ENCODE assay signal across 11 mouse cellular contexts in the genomic region with DNA sequence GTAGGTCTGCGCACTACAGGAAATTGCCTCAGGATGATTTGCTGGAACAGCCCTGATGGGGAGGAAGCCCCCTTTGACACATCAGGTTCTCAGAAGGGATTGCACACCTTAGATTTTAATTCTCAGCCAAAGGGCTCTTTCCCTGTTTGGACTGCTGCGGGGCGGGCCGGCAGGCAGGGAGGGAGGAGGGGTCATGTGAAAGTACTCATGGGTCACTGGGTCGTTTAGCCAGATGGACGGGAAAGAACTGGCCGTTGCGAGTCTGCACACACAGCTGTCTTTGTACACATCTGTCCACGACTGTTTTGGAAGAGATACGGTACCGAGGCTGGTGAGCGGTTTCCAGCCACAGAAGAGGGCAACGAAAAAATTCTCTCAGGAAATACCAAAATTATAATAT. TPM values are rescaled to one million over a fixed set of nuclear protein-coding genes. Genes with fewer than 3 reads are reported as not detected.
DNase-seq lines count a peak whose midpoint lies in the region; ATAC-seq and TF ChIP-seq lines count a peak whose summit lies in the region.
"Had no signal": no experiment of that assay in that cellular context is flagged by ENCODE, and none has a peak within 500 bp of the region (broad histone marks: within the 10 kb centered on the region; RNA-seq: fewer than 3 reads in every experiment).

No protein-coding gene starts in this region.

- no peak for TF ChIP-seq EP300 in stomach, postnatal 0 days (optimal IDR thresholded peaks at IDR 0.05)

- ATAC-seq in stomach, embryonic 14.5 days (ENCODE audit: insufficient number of reproducible peaks, insufficient read depth, low FRiP score, low read depth) = no peak
- no peak for ATAC-seq in stomach, postnatal 0 days (ENCODE audit: low FRiP score, low TSS enrichment)
- ATAC-seq in kidney, embryonic 15.5 days (replicated peaks; ENCODE audit: low FRiP score) = peak; percentile 59
- ATAC-seq in liver, embryonic 15.5 days (ENCODE audit: insufficient read depth) = peak; percentile 33; the same call in 1 of the 2 replicates
- ATAC-seq: midbrain, embryonic 16.5 days had no signal

- no peaks in the 10 kb centered on the region for H3K9me3 ChIP-seq in stomach, embryonic 14.5 days (ENCODE audit: control insufficient read depth, low read depth, low read length)
- H3K9me3 ChIP-seq in stomach, postnatal 0 days (ENCODE audit: control insufficient read depth, low read length) = no peaks in the 10 kb centered on the region
- no peaks in the 10 kb centered on the region for H3K9me3 ChIP-seq in kidney, embryonic 15.5 days (replicated peaks)
- H3K9me3 ChIP-seq in liver, embryonic 15.5 days (replicated peaks) = no peaks in the 10 kb centered on the region
- H3K9me3 ChIP-seq: heart, embryonic 10.5 days had no signal

- TF ChIP-seq CTCF in stomach, postnatal 0 days (IDR thresholded peaks at IDR 0.05; ENCODE audit: low read depth) = no peak

- no peak overlapping the region for H3K4me2 ChIP-seq in stomach, embryonic 14.5 days (replicated peaks; ENCODE audit: low read depth, low read length)
- no peak overlapping the region for H3K4me2 ChIP-seq in stomach, postnatal 0 days (replicated peaks; ENCODE audit: low read depth)
- peak overlapping the region; percentile 18; the same call in 1 of the 2 replicates for H3K4me2 ChIP-seq in kidney, embryonic 15.5 days
- H3K4me2 ChIP-seq in liver, embryonic 15.5 days = peak overlapping the region; percentile 18; the same call in 1 of the 2 replicates

- no peaks in the 10 kb centered on the region for H3K27me3 ChIP-seq in stomach, embryonic 14.5 days (ENCODE audit: control insufficient read depth, insufficient read depth, low read length)
- no peaks in the 10 kb centered on the region for H3K27me3 ChIP-seq in stomach, postnatal 0 days (ENCODE audit: control insufficient read depth, insufficient read depth, low read length)
- no peaks in the 10 kb centered on the region for H3K27me3 ChIP-seq in kidney, embryonic 15.5 days
- no peaks in the 10 kb centered on the region for H3K27me3 ChIP-seq in liver, embryonic 15.5 days

- H3K36me3 ChIP-seq in stomach, embryonic 14.5 days (ENCODE audit: control insufficient read depth, insufficient read depth, low read length) = no peaks in the 10 kb centered on the region
- H3K36me3 ChIP-seq in stomach, postnatal 0 days (ENCODE audit: control insufficient read depth, insufficient read depth, low read length) = no peaks in the 10 kb centered on the region
- peaks cover 10% of the 10 kb centered on the region; the same call in 1 of the 2 replicates for H3K36me3 ChIP-seq in kidney, embryonic 15.5 days
- no peaks in the 10 kb centered on the region for H3K36me3 ChIP-seq in liver, embryonic 15.5 days (replicated peaks)
- H3K36me3 ChIP-seq: heart, embryonic 10.5 days had no signal

- H3K9ac ChIP-seq in stomach, embryonic 14.5 days (replicated peaks; ENCODE audit: low read depth, low read length) = no peak overlapping the region
- no peak overlapping the region for H3K9ac ChIP-seq in stomach, postnatal 0 days (ENCODE audit: low read length)
- no peak overlapping the region for H3K9ac ChIP-seq in kidney, embryonic 15.5 days
- no peak overlapping the region for H3K9ac ChIP-seq in liver, embryonic 15.5 days

- DNase-seq in stomach, postnatal 0 days (ENCODE audit: low spot score) = no peak
- DNase-seq in T-cell, adult 2 months (ENCODE audit: low spot score) = no peak
- DNase-seq in testis, postnatal 10 days (ENCODE audit: low spot score) = no peak
- DNase-seq in adrenal gland, adult 18-20 months (ENCODE audit: low spot score in 2 of 2) = no peak
- DNase-seq: cerebellum, adult 11 months; left cerebral cortex, postnatal 4 days had no signal

- no peak overlapping the region for H3K4me3 ChIP-seq in stomach, embryonic 14.5 days (ENCODE audit: low read depth, low read length)
- H3K4me3 ChIP-seq in stomach, postnatal 0 days (ENCODE audit: low read depth, low read length) = no peak overlapping the region
- H3K4me3 ChIP-seq in kidney, embryonic 15.5 days (replicated peaks) = no peak overlapping the region
- H3K4me3 ChIP-seq in liver, embryonic 15.5 days (replicated peaks) = no peak overlapping the region
- H3K4me3 ChIP-seq: heart, embryonic 10.5 days had no signal

- 0 out of 2 replicates have a peak overlapping the region, but pooled peaks have one; percentile 15 for H3K27ac ChIP-seq in stomach, embryonic 14.5 days (ENCODE audit: low read length)
- no peak overlapping the region for H3K27ac ChIP-seq in stomach, postnatal 0 days (replicated peaks)
- H3K27ac ChIP-seq in kidney, embryonic 15.5 days = peak overlapping the region; percentile 80
- 0 out of 2 replicates have a peak overlapping the region, but pooled peaks have one; percentile 38 for H3K27ac ChIP-seq in liver, embryonic 15.5 days (replicated peaks)
- H3K27ac ChIP-seq: heart, embryonic 10.5 days had no signal

- peaks cover 12% of the 10 kb centered on the region for H3K4me1 ChIP-seq in stomach, embryonic 14.5 days (ENCODE audit: control insufficient read depth, insufficient read depth, low read length)
- H3K4me1 ChIP-seq in stomach, postnatal 0 days (replicated peaks; ENCODE audit: control insufficient read depth, insufficient read depth) = no peaks in the 10 kb centered on the region
- H3K4me1 ChIP-seq in kidney, embryonic 15.5 days = peaks cover 71% of the 10 kb centered on the region
- peaks cover 33% of the 10 kb centered on the region for H3K4me1 ChIP-seq in liver, embryonic 15.5 days (replicated peaks)

- WGBS in stomach, embryonic 14.5 days = 33% methylated on average over 13 of the region's 13 CpGs
- 30% methylated on average over 13 of the region's 13 CpGs for WGBS in stomach, postnatal 0 days
- 10% methylated on average over 13 of the region's 13 CpGs for WGBS in kidney, embryonic 15.5 days
- 64% methylated on average over 13 of the region's 13 CpGs for WGBS in liver, embryonic 15.5 days (ENCODE audit: insufficient replicate concordance)

RNA-seq across cellular contexts. Expression of a gene that starts 13.2 kb away (rescaled TPM):
- 26.6 and 26.7 TPM in 2 replicates for polyA plus RNA-seq in stomach, embryonic 14.5 days (2014; fragmentation: Nextera tagmentation; extraction: Ambion mirVana)
- polyA plus RNA-seq in stomach, postnatal 0 days (2015; fragmentation: Nextera tagmentation; extraction: Ambion mirVana) = 7.4 and 9.0 TPM in 2 replicates
- polyA plus RNA-seq in kidney, embryonic 15.5 days (2015; fragmentation: Nextera tagmentation; extraction: Ambion mirVana) = 24.9 and 26.2 TPM in 2 replicates
- polyA plus RNA-seq in liver, embryonic 15.5 days (2015; fragmentation: Nextera tagmentation; extraction: Ambion mirVana) = 2.5 and 2.9 TPM in 2 replicates
- 10 to 100 TPM; 28.8 to 37.7 TPM for total RNA-seq in adrenal gland, adult 18-20 months (2021)

Comparison
In these comparisons a context has a peak if more than half of its experiments do, and no peak if none do; other contexts are left out.
1. ATAC-seq: peak in kidney, embryonic 15.5 days (single experiment) and liver, embryonic 15.5 days (single experiment); none in stomach, embryonic 14.5 days (single experiment) and stomach, postnatal 0 days (single experiment).
2. H3K4me2 ChIP-seq: peak in kidney, embryonic 15.5 days (single experiment) and liver, embryonic 15.5 days (single experiment); none in stomach, embryonic 14.5 days (single experiment) and stomach, postnatal 0 days (single experiment).